Mouse (Mus musculus) CH12.LX (cell line): ENCODE results near the gene Gm20388. TPM values are rescaled to one million over a fixed set of nuclear protein-coding genes. Genes with fewer than 3 reads are reported as not detected.
A peak's percentile ranks its signal among the peaks of the same experiment; 100 is the strongest.

Source experiments
- DNase-seq: peaks from one replicate; pipeline ENCODE4 v3.0.0-alpha.2; 2013; ENCODE audit errors: extremely low read depth
- H3K27ac ChIP-seq: 2 replicates; pipeline ENCODE4 v1.5.1; 2012; ENCODE audit warnings: low read depth, mild to moderate bottlenecking, control low read depth, moderate library complexity; ENCODE audit not compliant: insufficient read depth
- H3K27me3 ChIP-seq: replicated peaks from 2 replicates; pipeline ENCODE3; 2012; ENCODE audit warnings: inconsistent platforms
- H3K36me3 ChIP-seq, 2 experiments: replicated peaks in 1 of 2; 2 replicates each; pipeline versions ENCODE3 to v1.6.1; 2012; ENCODE audit warnings: inconsistent platforms in 1 of 2, low read length in 1 of 2, mild to moderate bottlenecking in 1 of 2, mixed read lengths in 1 of 2, moderate library complexity in 1 of 2; ENCODE audit not compliant: control insufficient read depth in 1 of 2, insufficient read depth in 1 of 2
- H3K4me1 ChIP-seq, 2 experiments: 2 replicates each; pipeline ENCODE4 v1.6.1; 2012; ENCODE audit warnings: inconsistent platforms in 1 of 2, moderate library complexity in 1 of 2; ENCODE audit not compliant: insufficient read depth in 2 of 2, control insufficient read depth in 1 of 2
- H3K4me2 ChIP-seq: 2 replicates; pipeline ENCODE4 v1.6.1; 2012; ENCODE audit warnings: low read depth, mild to moderate bottlenecking, control low read depth; ENCODE audit not compliant: poor library complexity, insufficient read depth, severe bottlenecking
- H3K4me3 ChIP-seq, 3 experiments: fragments of 150-350 bp in 1 of 3; sonication (generic) in 1 of 3; replicated peaks in 1 of 3; 2 replicates each; pipeline versions ENCODE3 to v1.5.1; 2011 to 2012; ENCODE audit warnings: low read depth in 2 of 3, low read length in 2 of 3, mild to moderate bottlenecking in 2 of 3, moderate library complexity in 2 of 3, control low read depth in 1 of 3, improper control_type of control experiment in 1 of 3, inconsistent platforms in 1 of 3, mixed read lengths in 1 of 3; ENCODE audit not compliant: poor library complexity in 1 of 3
- H3K79me2 ChIP-seq: replicated peaks from 2 replicates; pipeline ENCODE4 v1.6.1; 2012; ENCODE audit warnings: mild to moderate bottlenecking, moderate library complexity; ENCODE audit not compliant: control insufficient read depth, poor library complexity, insufficient read depth, severe bottlenecking; ENCODE audit errors: extremely low read depth
- H3K9ac ChIP-seq: 2 replicates; pipeline ENCODE4 v1.6.1; 2012; ENCODE audit warnings: low read depth, mild to moderate bottlenecking, control low read depth, moderate library complexity; ENCODE audit not compliant: insufficient read depth
- H3K9me3 ChIP-seq: replicated peaks from 2 replicates; pipeline ENCODE3; 2012; ENCODE audit warnings: low read length, inconsistent platforms, mixed read lengths
- BHLHE40 ChIP-seq: IDR thresholded peaks from 2 replicates; pipeline ENCODE4 v1.6.1; 2011; ENCODE audit warnings: mild to moderate bottlenecking, low read depth, low read length, improper control_type of control experiment
- CHD1 ChIP-seq: IDR thresholded peaks from 2 replicates; pipeline ENCODE4 v1.6.1; 2012; ENCODE audit warnings: low read depth, low read length, improper control_type of control experiment, inconsistent platforms
- CHD2 ChIP-seq: IDR thresholded peaks from 2 replicates; pipeline ENCODE4 v1.6.1; 2011; ENCODE audit warnings: low read length, improper control_type of control experiment
- E2F4 ChIP-seq: IDR thresholded peaks from 2 replicates; pipeline ENCODE4 v1.6.1; 2011; ENCODE audit warnings: low read depth, low read length, improper control_type of control experiment; ENCODE audit not compliant: insufficient replicate concordance
- GABPA ChIP-seq: IDR thresholded peaks from 2 replicates; pipeline ENCODE4 v1.6.1; 2012; ENCODE audit warnings: low read depth, low read length, improper control_type of control experiment, inconsistent platforms; ENCODE audit not compliant: insufficient replicate concordance
- IRF4 ChIP-seq: IDR thresholded peaks from 2 replicates; pipeline ENCODE4 v1.6.1; 2014; ENCODE audit warnings: low read depth, mild to moderate bottlenecking, inconsistent platforms, low read length, improper control_type of control experiment
- JUN ChIP-seq: IDR thresholded peaks from 2 replicates; pipeline ENCODE4 v1.6.1; 2011; ENCODE audit warnings: low read depth, mild to moderate bottlenecking, low read length, improper control_type of control experiment, moderate library complexity; ENCODE audit not compliant: insufficient read depth
- JUND ChIP-seq: conservative IDR thresholded peaks from 2 replicates; pipeline ENCODE4 v1.6.1; 2011; ENCODE audit warnings: low read depth, low read length, improper control_type of control experiment
- MAX ChIP-seq: IDR thresholded peaks from 2 replicates; pipeline ENCODE4 v1.6.1; 2011; ENCODE audit warnings: low read length, improper control_type of control experiment
- MAZ ChIP-seq: IDR thresholded peaks from 2 replicates; pipeline ENCODE4 v1.6.1; 2012; ENCODE audit warnings: low read depth, mild to moderate bottlenecking, inconsistent platforms, low read length, improper control_type of control experiment, moderate library complexity
- MXI1 ChIP-seq: IDR thresholded peaks from 2 replicates; pipeline ENCODE4 v1.6.1; 2011; ENCODE audit warnings: mild to moderate bottlenecking, low read depth, low read length, improper control_type of control experiment
- PAX5 ChIP-seq: IDR thresholded peaks from 2 replicates; pipeline ENCODE4 v1.6.1; 2012; ENCODE audit warnings: low read length, inconsistent platforms, mixed read lengths
- POLR2A ChIP-seq: IDR thresholded peaks from 2 replicates; pipeline ENCODE4 v1.6.1; 2011; ENCODE audit warnings: low read depth, mild to moderate bottlenecking, improper control_type of control experiment, low read length
- POLR2AphosphoS2 ChIP-seq: IDR thresholded peaks from 2 replicates; pipeline ENCODE4 v1.6.1; 2011; ENCODE audit warnings: low read depth, low read length, improper control_type of control experiment
- RAD21 ChIP-seq: IDR thresholded peaks from 2 replicates; pipeline ENCODE4 v1.6.1; 2011; ENCODE audit warnings: low read depth, mild to moderate bottlenecking, low read length, improper control_type of control experiment, moderate library complexity
- RCOR1 ChIP-seq: conservative IDR thresholded peaks from 2 replicates; pipeline ENCODE4 v1.6.1; 2012; ENCODE audit warnings: low read depth, mild to moderate bottlenecking, inconsistent platforms, low read length, improper control_type of control experiment
- TCF12 ChIP-seq: IDR thresholded peaks from 2 replicates; pipeline ENCODE4 v1.6.1; 2014; ENCODE audit warnings: low read depth, mild to moderate bottlenecking, inconsistent platforms, low read length, improper control_type of control experiment
- UBTF ChIP-seq: IDR thresholded peaks from 2 replicates; pipeline ENCODE4 v1.6.1; 2012; ENCODE audit warnings: low read depth, mild to moderate bottlenecking, inconsistent platforms, low read length, improper control_type of control experiment, moderate library complexity
- USF1 ChIP-seq: IDR thresholded peaks from 2 replicates; pipeline ENCODE4 v1.6.1; 2014; ENCODE audit warnings: low read depth, mild to moderate bottlenecking, inconsistent platforms, low read length, improper control_type of control experiment
- USF2 ChIP-seq: conservative IDR thresholded peaks from 2 replicates; pipeline ENCODE4 v1.6.1; 2011; ENCODE audit warnings: low read depth, low read length, improper control_type of control experiment
- dilution Hi-C: fragments of 300-500 bp; cut with MboI; formaldehyde crosslinking; loops from 2 replicates; pipeline ENCODE4 v1.14.3; 2020; ENCODE audit warnings: low sequenced_read_pairs; ENCODE audit not compliant: extremely low pct_unique_long_range_greater_than_20kb, extremely low pct_ligation_motif_present
- in situ Hi-C: fragments of 300-500 bp; cut with MboI; formaldehyde crosslinking; loops from 3 replicates; pipeline ENCODE4 v1.14.3; 2019; ENCODE audit warnings: low sequenced_read_pairs, low pct_ligation_motif_present, low pct_unique_long_range_greater_than_20kb, mixed read lengths
- polyA plus RNA-seq: library from polyadenylated mRNA; unstranded; fragments of >175 nt; gene quantifications from 2 replicates; pipeline ENCODE4 v1.2.1, GENCODE M21; 2012; ENCODE audit warnings: low read depth; ENCODE audit not compliant: insufficient read length
- total RNA-seq, 2 experiments: library from RNA; depleted of rRNA; stranded (reverse); fragments of 300-350 nt in 1 of 2; fragments of >200 nt in 1 of 2; gene quantifications; 2 replicates each; pipeline ENCODE4 v1.2.3; 2012 to 2014

The Gm20388 gene
- total and polyA plus RNA-seq, 3 experiments = 14.8 to 26.3 (median 22.2) TPM

GRCm38 (mm10) chr8:120479691-120480090 is 569.0 kb downstream of the Gm20388 start:
- Histone ChIP-seq H3K9ac (no peak overlapping the region), H3K9me3 (no peaks in the 10 kb centered on the region), H3K27me3 (no peaks in the 10 kb centered on the region), H3K36me3 (no peaks in the 10 kb centered on the region), H3K4me3 (no peak overlapping the region), H3K27ac (no peak overlapping the region), H3K4me1 (peaks cover 40 to 72% of the 10 kb centered on the region in 2 experiments), H3K4me2 (no peak overlapping the region), H3K79me2 (no peaks in the 10 kb centered on the region)
- no peak for DNase-seq
- in situ Hi-C loops = no loop called here
- dilution Hi-C loops = no loop called here
- TF ChIP-seq JUND (no peak), MXI1 (no peak), USF1 (no peak), PAX5 (no peak), RAD21 (no peak), JUN (no peak), POLR2A (no peak), USF2 (no peak), POLR2AphosphoS2 (no peak), E2F4 (no peak), CHD1 (no peak), UBTF (no peak), CHD2 (no peak)

- no peak overlapping the region for H3K27ac ChIP-seq
- no peak for DNase-seq
- H3K4me2 ChIP-seq = no peak overlapping the region
- H3K27me3 ChIP-seq = no peaks in the 10 kb centered on the region
- H3K36me3 ChIP-seq = no peaks in the 10 kb centered on the region
- peaks cover 46 to 74% of the 10 kb centered on the region in 2 experiments for H3K4me1 ChIP-seq
- dilution Hi-C loops = no loop called here
- H3K9me3 ChIP-seq = peaks cover 6% of the 10 kb centered on the region
- in situ Hi-C loops = no loop called here
- no peaks in the 10 kb centered on the region for H3K79me2 ChIP-seq
- H3K9ac ChIP-seq = no peak overlapping the region
- peak overlapping the region in 1 of 3 experiments; percentile 27 for H3K4me3 ChIP-seq
- TF ChIP-seq BHLHE40 = peak; percentile 66
- TF ChIP-seq PAX5 = no peak
- no peak for TF ChIP-seq GABPA
- no peak; the same call in 1 of the 2 replicates for TF ChIP-seq RAD21
- TF ChIP-seq RCOR1 = no peak
- TF ChIP-seq MAZ = no peak
- TF ChIP-seq MAX = no peak
- no peak for TF ChIP-seq POLR2AphosphoS2
- no peak for TF ChIP-seq TCF12
- TF ChIP-seq E2F4 = no peak
- TF ChIP-seq IRF4 = 0 out of 2 replicates have a peak, but pooled peaks have one; percentile 12
These were observed 571.5 kb downstream of the Gm20388 start for GRCm38 (mm10) chr8:120482015-120482689.
